Comparison of ENCODE assay signal across 10 mouse cellular contexts in the genomic region with DNA sequence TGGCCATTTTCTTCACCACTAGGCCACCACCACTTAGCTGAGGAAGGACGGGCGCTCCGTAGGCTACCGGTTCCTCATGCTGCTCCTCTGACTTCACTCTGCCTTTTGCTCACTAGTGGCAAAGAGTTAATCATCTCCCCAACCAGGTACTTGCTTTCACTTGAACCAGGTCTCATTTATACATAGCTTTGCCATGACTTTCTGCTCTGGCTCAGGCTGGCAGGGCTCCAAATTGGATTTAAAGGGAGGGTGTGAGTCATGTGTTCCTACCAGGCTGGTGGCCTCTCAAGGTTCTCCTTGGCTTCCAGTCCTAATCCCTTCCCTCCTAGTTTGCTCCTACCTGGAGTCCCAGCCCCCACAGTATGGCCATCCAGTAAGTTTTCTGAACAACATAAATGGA.
DNase-seq lines count a peak whose midpoint lies in the region; ATAC-seq lines count a peak whose summit lies in the region.
"Had no signal": no experiment of that assay in that cellular context is flagged by ENCODE, and none has a peak within 500 bp of the region (broad histone marks: within the 10 kb centered on the region; RNA-seq: fewer than 3 reads in every experiment).

No protein-coding gene starts in this region.

- H3K4me2 ChIP-seq in limb, embryonic 12.5 days: 0 out of 2 replicates have a peak overlapping the region, but pooled peaks have one; percentile 5
- no peak overlapping the region for H3K4me2 ChIP-seq in hindbrain, embryonic 12.5 days (replicated peaks)
- H3K4me2 ChIP-seq: liver, embryonic 13.5 days had no signal

- no peaks in the 10 kb centered on the region for H3K9me3 ChIP-seq in limb, embryonic 12.5 days
- H3K9me3 ChIP-seq in limb, embryonic 10.5 days (replicated peaks): no peaks in the 10 kb centered on the region
- no peaks in the 10 kb centered on the region for H3K9me3 ChIP-seq in hindbrain, embryonic 12.5 days (replicated peaks)
- H3K9me3 ChIP-seq: liver, embryonic 13.5 days had no signal

- H3K36me3 ChIP-seq in limb, embryonic 12.5 days: no peaks in the 10 kb centered on the region
- no peaks in the 10 kb centered on the region for H3K36me3 ChIP-seq in limb, embryonic 10.5 days
- H3K36me3 ChIP-seq in hindbrain, embryonic 12.5 days: no peaks in the 10 kb centered on the region
- H3K36me3 ChIP-seq: liver, embryonic 13.5 days had no signal

- no peaks in the 10 kb centered on the region for H3K27me3 ChIP-seq in limb, embryonic 12.5 days
- peaks cover 16% of the 10 kb centered on the region for H3K27me3 ChIP-seq in limb, embryonic 10.5 days (ENCODE audit: low read depth, poor library complexity, severe bottlenecking)
- H3K27me3 ChIP-seq in hindbrain, embryonic 12.5 days: peaks cover 18% of the 10 kb centered on the region; the same call in 1 of the 2 replicates

- peaks cover 22% of the 10 kb centered on the region for H3K4me1 ChIP-seq in limb, embryonic 12.5 days (replicated peaks)
- H3K4me1 ChIP-seq in limb, embryonic 10.5 days: peaks cover 22% of the 10 kb centered on the region
- H3K4me1 ChIP-seq in hindbrain, embryonic 12.5 days: peaks cover 16% of the 10 kb centered on the region

- H3K9ac ChIP-seq in limb, embryonic 12.5 days (replicated peaks): no peak overlapping the region
- H3K9ac ChIP-seq in hindbrain, embryonic 12.5 days: no peak overlapping the region
- H3K9ac ChIP-seq: liver, embryonic 13.5 days had no signal

- H3K4me3 ChIP-seq in limb, embryonic 12.5 days (replicated peaks): no peak overlapping the region
- no peak overlapping the region for H3K4me3 ChIP-seq in limb, embryonic 10.5 days
- H3K4me3 ChIP-seq in hindbrain, embryonic 12.5 days: no peak overlapping the region
- H3K4me3 ChIP-seq: liver, embryonic 13.5 days had no signal

- no peak for ATAC-seq in limb, embryonic 12.5 days (ENCODE audit: insufficient number of reproducible peaks, insufficient read depth, low FRiP score, low TSS enrichment, low read depth)
- no peak for ATAC-seq in hindbrain, embryonic 12.5 days (ENCODE audit: low FRiP score)

- DNase-seq in limb, embryonic 10.5 days (ENCODE audit: low spot score): no peak
- peak; percentile 90 to 96 for DNase-seq in kidney, adult 8-10 months
- DNase-seq in lung, adult 18-20 months: peak; percentile 62 to 78
- DNase-seq in layer of hippocampus, adult 18-20 months (ENCODE audit: low spot score in 2 of 2): no peak
- no peak for DNase-seq in yolk sac, embryonic 10.5 days (ENCODE audit: low spot score)
- no peak for DNase-seq in cerebellum, adult 9-11 months
- DNase-seq: liver, embryonic 13.5 days; thymus, adult 2 months had no signal

- H3K27ac ChIP-seq in limb, embryonic 12.5 days: no peak overlapping the region
- H3K27ac ChIP-seq in limb, embryonic 10.5 days: no peak overlapping the region
- no peak overlapping the region for H3K27ac ChIP-seq in hindbrain, embryonic 12.5 days
- H3K27ac ChIP-seq: liver, embryonic 13.5 days had no signal

- WGBS in limb, embryonic 12.5 days: 90% methylated on average over 4 of the region's 4 CpGs
- 97% methylated on average over 4 of the region's 4 CpGs for WGBS in limb, embryonic 10.5 days
- 95% methylated on average over 4 of the region's 4 CpGs for WGBS in hindbrain, embryonic 12.5 days

Comparison
In these comparisons a context has a peak if more than half of its experiments do, and no peak if none do; other contexts are left out.
1. DNase-seq: peak in kidney, adult 8-10 months (2 of 2) and lung, adult 18-20 months (2 of 2); none in limb, embryonic 10.5 days (single experiment), layer of hippocampus, adult 18-20 months (0 of 2), yolk sac, embryonic 10.5 days (single experiment) and cerebellum, adult 9-11 months (single experiment).